Mouse (Mus musculus): Measurements from ENCODE around the gene Gtpbp3. TPM values are rescaled to one million over a fixed set of nuclear protein-coding genes. Genes with fewer than 3 reads are reported as not detected.

Gene Gtpbp3
- 7.4 and 8.6 TPM in 2 replicates for total RNA-seq (2023)

DNA sequence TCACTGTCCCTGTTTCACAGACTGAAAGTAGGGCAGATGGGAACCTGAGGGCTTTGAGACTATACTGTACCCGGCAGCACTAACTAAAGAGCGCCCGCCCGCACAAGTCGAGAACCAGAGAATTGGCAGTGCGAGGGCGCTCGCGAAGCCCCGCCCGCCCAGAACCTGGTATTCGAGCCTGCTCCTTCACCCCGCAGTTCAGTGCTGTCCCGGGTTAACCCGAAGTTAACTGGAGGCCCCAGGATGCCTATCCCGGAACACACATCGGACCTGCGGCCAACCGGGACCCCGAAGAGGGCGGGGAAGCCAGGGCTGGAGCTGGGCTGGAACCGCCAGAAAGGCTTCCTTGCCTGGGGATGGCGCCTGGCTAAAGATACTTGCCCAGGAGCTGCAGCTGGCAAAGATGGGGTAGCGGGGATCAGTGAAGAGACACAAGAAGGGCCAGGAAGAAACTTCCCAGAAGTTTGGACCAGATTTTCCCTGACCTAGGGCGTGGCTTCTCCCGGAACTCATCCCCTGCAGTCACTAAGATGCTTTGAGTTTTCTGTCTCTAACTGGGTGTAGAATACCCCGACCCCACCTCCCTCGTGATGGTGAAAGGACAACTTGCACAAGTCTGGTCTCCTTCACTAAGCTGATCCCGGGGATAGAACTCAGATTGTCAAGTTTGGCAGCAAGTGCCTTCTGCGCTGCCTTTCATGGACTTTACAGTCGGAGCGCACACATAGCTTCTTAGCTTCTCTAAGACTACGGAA is at the start of gene Gtpbp3:
TSS of gene Gtpbp3 (plus strand) at position 413 of the 755 bp plus-strand sequence.

GRCm38 (mm10) chr8:71463188-71464033 is 24.5 kb upstream of the Gtpbp3 start, which contains the start of gene Abhd8:
Gene Abhd8, minus strand, starts transcription at chr8:71463655.

GRCm38 (mm10) chr8:71464513-71465500 is 23.1 kb upstream of the Gtpbp3 start, which contains the start of gene Mrpl34:
Gene Mrpl34, plus strand, starts transcription at chr8:71464959.

GRCm38 (mm10) chr8:71468916-71469315 is 19.0 kb upstream of the Gtpbp3 start, which contains the start of gene Dda1:
Gene Dda1, plus strand, starts transcription at chr8:71469199.

DNA sequence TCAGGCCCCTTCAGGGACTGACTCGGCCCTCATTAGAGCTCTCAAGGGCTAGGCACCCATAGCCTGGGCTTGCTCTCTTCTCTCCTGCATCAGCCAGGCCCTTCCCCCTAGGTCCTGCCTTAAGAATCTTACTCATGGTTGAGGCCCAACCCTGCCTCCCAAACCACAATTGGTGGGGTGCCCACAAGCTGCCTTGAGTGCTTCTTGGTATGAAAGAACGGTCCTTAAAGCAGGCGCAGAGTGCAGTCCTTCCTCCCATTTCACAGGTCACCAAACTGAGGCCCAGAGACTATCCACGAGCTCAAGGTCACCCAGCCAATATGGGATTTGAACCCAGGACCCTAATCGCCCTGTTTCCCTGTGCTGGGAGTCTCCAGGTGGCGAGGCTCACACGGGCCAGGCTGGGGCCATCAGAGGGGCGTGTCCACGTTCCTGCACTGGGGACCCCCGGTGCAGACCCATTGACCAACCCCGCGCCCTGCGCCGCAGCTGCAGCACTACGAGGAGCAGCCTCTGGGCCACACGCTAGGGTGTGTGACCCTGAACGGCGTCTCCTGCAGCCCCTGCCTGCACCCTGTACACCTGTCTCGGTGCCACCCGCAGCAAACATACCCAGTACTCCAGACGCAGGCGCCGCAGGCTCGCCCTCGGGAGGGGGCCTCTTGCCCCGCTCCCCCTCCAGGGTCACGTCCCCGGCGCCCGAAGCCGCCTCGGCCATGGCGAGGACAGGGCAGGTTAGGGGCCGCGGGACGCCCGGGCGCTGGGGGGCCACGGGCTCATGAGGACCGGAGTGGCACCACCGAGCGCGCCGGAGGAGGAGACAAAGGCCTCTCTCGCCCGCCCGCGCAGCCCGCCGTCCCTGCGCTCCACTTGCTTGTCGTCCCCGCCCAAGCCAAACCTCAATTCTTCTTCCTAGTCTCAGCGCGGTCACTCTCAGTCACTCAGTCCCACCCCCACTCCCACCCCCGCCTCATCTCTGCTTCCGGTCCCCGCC is 2.5 kb upstream of the Gtpbp3 start, which contains the start of gene Ano8:
TSS of gene Ano8 (minus strand) at position 822 of the 994 bp plus-strand sequence.

DNA sequence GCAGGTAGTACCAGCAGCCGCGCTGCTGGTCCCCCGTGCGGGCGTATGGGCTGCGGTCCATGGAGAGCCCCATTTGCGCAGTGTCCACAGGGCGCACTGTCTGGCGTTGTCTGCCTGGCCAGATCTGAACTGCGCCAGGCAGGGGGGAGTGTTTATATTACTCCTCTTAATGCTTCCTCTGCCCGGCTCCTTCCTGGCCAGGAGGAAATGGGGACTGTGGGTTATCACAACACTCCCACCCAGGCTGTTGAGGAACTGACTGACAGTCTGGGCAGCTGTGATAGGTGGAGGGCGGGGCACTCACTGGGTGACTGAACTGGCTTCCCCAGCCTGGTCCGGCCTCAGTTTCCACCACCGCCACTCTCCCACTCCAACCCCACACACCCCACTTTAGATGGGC is 23.7 kb downstream of the Gtpbp3 start, which contains the start of gene Plvap:
TSS of gene Plvap (minus strand) at position 109 of the 400 bp plus-strand sequence.

DNA sequence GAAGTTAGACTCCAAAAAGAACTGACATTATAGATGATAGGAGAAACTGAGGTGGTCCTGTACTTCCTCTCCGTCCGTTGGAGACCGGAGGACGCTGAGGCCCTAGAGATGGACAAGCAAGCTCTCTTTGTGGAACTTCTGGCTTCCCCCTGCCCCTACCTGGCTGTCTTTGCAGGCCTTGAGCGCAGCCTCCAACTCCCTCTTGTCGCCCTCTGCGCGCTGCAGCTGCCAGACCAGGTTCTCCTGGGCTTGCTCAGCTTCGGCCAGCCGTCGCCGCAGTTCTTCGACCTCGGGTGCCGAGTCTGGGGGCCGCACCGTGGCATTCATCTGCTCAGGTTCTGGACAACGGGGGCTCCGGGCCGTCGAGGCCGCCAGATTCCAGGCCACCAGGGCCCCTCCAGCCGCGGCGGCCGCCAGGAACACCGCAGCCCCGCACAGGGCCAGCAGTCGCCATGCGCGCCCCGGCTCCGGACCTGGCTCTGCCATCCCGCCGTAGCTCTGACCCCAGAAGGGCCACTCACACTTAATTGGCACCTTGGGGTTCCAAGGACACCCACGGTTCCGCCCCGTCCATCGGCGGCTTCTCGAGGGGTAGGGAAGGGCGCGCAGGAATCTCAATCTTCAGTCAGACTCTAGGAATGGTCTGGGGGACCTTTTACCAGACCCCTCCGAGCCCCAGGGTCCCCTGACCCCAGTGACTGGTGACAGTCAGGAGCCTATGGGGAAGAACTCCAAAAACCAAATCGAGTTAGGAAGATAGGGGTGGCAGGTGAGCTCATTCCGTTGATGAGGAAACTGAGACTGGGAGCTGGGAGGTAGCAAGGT is 37.5 kb downstream of the Gtpbp3 start, which contains the start of gene Ccdc194:
TSS of gene Ccdc194 (minus strand) at position 486 of the 825 bp plus-strand sequence.

GRCm38 (mm10) chr8:71537028-71537867 is 49.3 kb downstream of the Gtpbp3 start, which contains the start of gene Bst2:
Gene Bst2, minus strand, starts transcription at chr8:71537456.

DNA sequence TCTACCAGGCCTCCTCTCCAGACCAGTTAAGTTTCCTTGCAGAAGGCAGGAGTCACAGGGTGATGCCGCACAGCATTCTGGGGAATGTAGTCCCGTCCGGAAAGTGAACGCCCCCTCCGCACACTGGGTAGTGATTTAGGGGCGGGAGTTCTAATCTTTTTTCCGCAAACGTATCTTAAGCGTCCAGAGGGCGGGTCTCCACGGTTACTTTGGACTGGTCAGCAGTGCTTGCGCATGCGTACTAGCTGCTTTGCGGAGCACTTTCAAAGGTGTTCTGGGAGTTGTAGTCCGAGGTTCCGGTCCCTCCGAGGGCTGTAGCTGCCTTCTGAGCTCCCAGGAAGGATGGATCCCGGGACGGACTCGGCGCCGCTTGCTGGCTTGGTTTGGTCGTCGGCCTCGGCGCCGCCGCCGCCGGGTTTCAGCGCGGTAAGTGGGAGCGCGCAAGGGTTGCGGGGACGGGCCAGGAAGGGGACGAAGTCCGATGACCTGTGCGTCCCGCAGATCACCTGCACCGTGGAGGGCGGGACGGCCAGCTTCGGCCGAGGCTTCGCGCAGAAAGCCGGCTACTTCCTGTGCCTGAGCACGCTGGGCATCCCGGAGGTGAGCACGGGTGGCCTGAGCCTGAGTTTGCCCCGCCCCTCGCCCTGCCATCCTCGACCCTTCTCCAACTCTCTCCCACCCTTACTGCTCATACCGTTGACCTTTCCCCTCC is 54.9 kb downstream of the Gtpbp3 start, which contains the start of gene Mvb12a:
TSS of gene Mvb12a (plus strand) at position 291 of the 712 bp plus-strand sequence.

Other genes starting within 250 kb of the Gtpbp3 start
- gene Myo9b, start 215.4 kb upstream of the Gtpbp3 start, total RNA-seq (2023) = 142 and 167 TPM in 2 replicates
- 43.6 and 80.1 TPM in 2 replicates for gene Haus8, start 215.2 kb upstream of the Gtpbp3 start, total RNA-seq (2023)
- gene Use1, start 121.3 kb upstream of the Gtpbp3 start, total RNA-seq (2023) = 129 and 136 TPM in 2 replicates
- gene Ocel1, start 116.8 kb upstream of the Gtpbp3 start, total RNA-seq (2023) = 19.2 and 21.5 TPM in 2 replicates
- 8.2 and 8.6 TPM in 2 replicates for gene Nr2f6, start 106.1 kb upstream of the Gtpbp3 start, total RNA-seq (2023)
- 0.16 TPM in 1 of 2 replicates, not detected in the other for gene Ushbp1, start 92.3 kb upstream of the Gtpbp3 start, total RNA-seq (2023)
- 48.3 and 53.8 TPM in 2 replicates for gene Babam1, start 91.2 kb upstream of the Gtpbp3 start, total RNA-seq (2023)
- 11.3 and 13.8 TPM in 2 replicates for gene Ankle1, start 82.1 kb upstream of the Gtpbp3 start, total RNA-seq (2023)
- 3.6 and 5.1 TPM in 2 replicates for gene Abhd8, start 24.4 kb upstream of the Gtpbp3 start, total RNA-seq (2023)
- 17.4 and 18.6 TPM in 2 replicates for gene Mrpl34, start 23.1 kb upstream of the Gtpbp3 start, total RNA-seq (2023)
- 70.0 and 77.1 TPM in 2 replicates for gene Dda1, start 18.9 kb upstream of the Gtpbp3 start, total RNA-seq (2023)
- 3.0 and 3.9 TPM in 2 replicates for gene Ano8, start 2.1 kb upstream of the Gtpbp3 start, total RNA-seq (2023)
- 0.47 TPM in 1 of 2 replicates, not detected in the other for gene Plvap, start 23.6 kb downstream of the Gtpbp3 start, total RNA-seq (2023)
- not detected in 2 replicates for gene Ccdc194, start 37.6 kb downstream of the Gtpbp3 start, total RNA-seq (2023)
- 10.9 and 16.2 TPM in 2 replicates for gene Bst2, start 49.4 kb downstream of the Gtpbp3 start, total RNA-seq (2023)
- gene Mvb12a, start 54.8 kb downstream of the Gtpbp3 start, total RNA-seq (2023) = 27.6 and 31.6 TPM in 2 replicates
- 0.32 TPM in 1 of 2 replicates, not detected in the other for gene Tmem221, start 70.8 kb downstream of the Gtpbp3 start, total RNA-seq (2023)
- not detected in 2 replicates for gene Nxnl1, start 78.5 kb downstream of the Gtpbp3 start, total RNA-seq (2023)
- gene Slc27a1, start 80.8 kb downstream of the Gtpbp3 start, total RNA-seq (2023) = 0.92 and 1.0 TPM in 2 replicates
- 74.4 and 81.6 TPM in 2 replicates for gene Pgls, start 104.1 kb downstream of the Gtpbp3 start, total RNA-seq (2023)
- 5.7 and 14.9 TPM in 2 replicates for gene Fam129c, start 109.5 kb downstream of the Gtpbp3 start, total RNA-seq (2023)
- gene Colgalt1, start 122.9 kb downstream of the Gtpbp3 start, total RNA-seq (2023) = 41.4 and 44.9 TPM in 2 replicates
- gene Unc13a, start 183.7 kb downstream of the Gtpbp3 start, total RNA-seq (2023) = 0.05 TPM in 1 of 2 replicates, not detected in the other
- 13.1 and 17.7 TPM in 2 replicates for gene Jak3, start 188.2 kb downstream of the Gtpbp3 start, total RNA-seq (2023)
- 4.4 and 7.4 TPM in 2 replicates for gene Insl3, start 201.1 kb downstream of the Gtpbp3 start, total RNA-seq (2023)
- gene B3gnt3, start 213.7 kb downstream of the Gtpbp3 start, total RNA-seq (2023) = 0.16 TPM in 1 of 2 replicates, not detected in the other
- gene Fcho1, start 237.6 kb downstream of the Gtpbp3 start, total RNA-seq (2023) = 35.1 and 36.3 TPM in 2 replicates

All from neutrophil, adult 65 days (primary cell).